Mouse (Mus musculus) brain, adult 2 months (tissue): ENCODE data around the gene Miga1.

Experiments
- DNase-seq: peaks from one replicate; pipeline ENCODE4 v3.0.0; 2011; ENCODE audit warnings: low read depth, low spot score

Miga1 gene

GRCm38 (mm10) chr3:152245273-152245910 lies 94.8 kb downstream of the Miga1 start:
- DNase-seq: peak; percentile 39

GRCm38 (mm10) chr3:152243304-152243703 lies 96.9 kb downstream of the Miga1 start:
- DNase-seq: no peak

- no peak for DNase-seq
These were observed 99.1 kb downstream of the Miga1 start for GRCm38 (mm10) chr3:152241098-152241497.

GRCm38 (mm10) chr3:152239592-152239991 lies 100.6 kb downstream of the Miga1 start:
- no peak for DNase-seq

- peak; percentile 37 for DNase-seq
These were observed 101.4 kb downstream of the Miga1 start for GRCm38 (mm10) chr3:152238836-152239235.

GRCm38 (mm10) chr3:152235805-152236204 lies 104.4 kb downstream of the Miga1 start:
- no peak for DNase-seq

- no peak for DNase-seq
These were observed 105.0 kb downstream of the Miga1 start for GRCm38 (mm10) chr3:152235238-152235637.

GRCm38 (mm10) chr3:152231333-152232100 lies 108.7 kb downstream of the Miga1 start:
- DNase-seq: no peak

- no peak for DNase-seq
These were observed 110.9 kb downstream of the Miga1 start for GRCm38 (mm10) chr3:152229271-152229670.

GRCm38 (mm10) chr3:152228843-152229242 lies 111.4 kb downstream of the Miga1 start:
- no peak for DNase-seq

GRCm38 (mm10) chr3:152225906-152226305 lies 114.3 kb downstream of the Miga1 start:
- DNase-seq: no peak

GRCm38 (mm10) chr3:152224918-152225317 lies 115.3 kb downstream of the Miga1 start:
- no peak for DNase-seq
